In genomic region chr11:57809017-57809731, GRCm38 (mm10) we compare ENCODE assay signal across 37 mouse cellular contexts. TPM values are rescaled to one million over a fixed set of nuclear protein-coding genes. Genes with fewer than 3 reads are reported as not detected.
DNase-seq lines count a peak whose midpoint lies in the region; ATAC-seq and TF ChIP-seq lines count a peak whose summit lies in the region.
"Had no signal": no experiment of that assay in that cellular context is flagged by ENCODE, and none has a peak within 500 bp of the region (broad histone marks: within the 10 kb centered on the region; RNA-seq: fewer than 3 reads in every experiment).

No protein-coding gene starts in this region.

- WGBS in heart, embryonic 13.5 days, result 93% methylated on average over 17 of the region's 17 CpGs
- 86% methylated on average over 17 of the region's 17 CpGs for WGBS in lung, embryonic 14.5 days
- WGBS in intestine, postnatal 0 days, result 75% methylated on average over 17 of the region's 17 CpGs

- H3K36me3 ChIP-seq in heart, embryonic 13.5 days, result peaks cover 67% of the 10 kb centered on the region
- peaks cover 49% of the 10 kb centered on the region for H3K36me3 ChIP-seq in lung, embryonic 14.5 days (ENCODE audit: insufficient read depth)
- H3K36me3 ChIP-seq in intestine, postnatal 0 days (ENCODE audit: control insufficient read depth, insufficient read depth), result peaks cover 34% of the 10 kb centered on the region

- TF ChIP-seq CTCF in lung, embryonic 14.5 days (IDR thresholded peaks at IDR 0.05; ENCODE audit: low read depth), result no peak
- no peak for TF ChIP-seq CTCF in intestine, postnatal 0 days (IDR thresholded peaks at IDR 0.05; ENCODE audit: low read depth)
- TF ChIP-seq CTCF in layer of hippocampus, adult 2 months (conservative IDR thresholded peaks at IDR 0.05), result no peak

- no peak overlapping the region for H3K4me3 ChIP-seq in heart, embryonic 13.5 days
- H3K4me3 ChIP-seq in lung, embryonic 14.5 days (ENCODE audit: low read depth, low read length), result no peak overlapping the region
- H3K4me3 ChIP-seq in intestine, postnatal 0 days (ENCODE audit: low read depth, low read length), result no peak overlapping the region
- H3K4me3 ChIP-seq in layer of hippocampus, adult 2 months, result no peak overlapping the region
- H3K4me3 ChIP-seq: erythroblast, embryonic 14.5 days; limb, embryonic 12.5 days; neural tube, embryonic 15.5 days had no signal

- peak; percentile 23; the same call in 1 of the 2 replicates for ATAC-seq in heart, embryonic 13.5 days (ENCODE audit: extremely low read depth, insufficient number of reproducible peaks, low FRiP score, low TSS enrichment)
- ATAC-seq in lung, embryonic 14.5 days (ENCODE audit: insufficient read depth), result no peak
- peak; percentile 68 for ATAC-seq in intestine, postnatal 0 days
- ATAC-seq: forebrain, postnatal 0 days; liver, postnatal 0 days; lung, postnatal 0 days had no signal

- H3K9ac ChIP-seq in heart, embryonic 13.5 days, result no peak overlapping the region
- no peak overlapping the region for H3K9ac ChIP-seq in lung, embryonic 14.5 days
- no peak overlapping the region for H3K9ac ChIP-seq in intestine, postnatal 0 days (ENCODE audit: low read depth, low read length)
- H3K9ac ChIP-seq: forebrain, postnatal 0 days; hindbrain, embryonic 14.5 days; limb, embryonic 12.5 days; liver, postnatal 0 days; neural tube, embryonic 15.5 days had no signal

- H3K27me3 ChIP-seq in heart, embryonic 13.5 days (replicated peaks), result no peaks in the 10 kb centered on the region
- no peaks in the 10 kb centered on the region for H3K27me3 ChIP-seq in lung, embryonic 14.5 days (ENCODE audit: insufficient read depth, low read length)
- no peaks in the 10 kb centered on the region for H3K27me3 ChIP-seq in intestine, postnatal 0 days (replicated peaks; ENCODE audit: control insufficient read depth, insufficient read depth, low read length)
- H3K27me3 ChIP-seq: neural tube, embryonic 15.5 days had no signal

- no peak overlapping the region for H3K27ac ChIP-seq in heart, embryonic 13.5 days (replicated peaks)
- H3K27ac ChIP-seq in lung, embryonic 14.5 days (ENCODE audit: low read depth), result no peak overlapping the region
- peak overlapping the region; percentile 60 for H3K27ac ChIP-seq in intestine, postnatal 0 days (ENCODE audit: low read depth, low read length)
- H3K27ac ChIP-seq in layer of hippocampus, adult 2 months, result no peak overlapping the region
- H3K27ac ChIP-seq: hindbrain, embryonic 14.5 days; limb, embryonic 12.5 days; macrophage; neural tube, embryonic 15.5 days had no signal

- no peak for DNase-seq in heart, postnatal 25 days (ENCODE audit: low spot score)
- peak; percentile 52 for DNase-seq in lung, embryonic 14.5 days
- DNase-seq in lung, postnatal 14 days, result no peak
- DNase-seq in layer of hippocampus, adult 2 months (ENCODE audit: low spot score in 2 of 2), result no peak
- no peak for DNase-seq in gastrocnemius, adult 18-20 months (ENCODE audit: low spot score)
- DNase-seq: adrenal gland, postnatal 25 days; cerebellum, adult 18-20 months; forebrain, postnatal 0 days; gastrocnemius, postnatal 14 days; kidney, adult 9 months; kidney, postnatal 4 days; layer of hippocampus, adult 9-11 months; liver, postnatal 0 days; midbrain, embryonic 14.5 days; retina, postnatal 1 day; right cerebral cortex, postnatal 14 days; spleen, adult 18-20 months; thymus, adult 2 months; thymus, postnatal 4 days had no signal

- H3K9me3 ChIP-seq in heart, embryonic 13.5 days, result no peaks in the 10 kb centered on the region
- H3K9me3 ChIP-seq in lung, embryonic 14.5 days (ENCODE audit: low read depth, low read length), result no peaks in the 10 kb centered on the region
- no peaks in the 10 kb centered on the region for H3K9me3 ChIP-seq in intestine, postnatal 0 days (ENCODE audit: control insufficient read depth)
- H3K9me3 ChIP-seq: G1E; limb, embryonic 12.5 days; neural tube, embryonic 15.5 days had no signal

- H3K4me1 ChIP-seq in heart, embryonic 13.5 days, result peaks cover 18% of the 10 kb centered on the region
- H3K4me1 ChIP-seq in lung, embryonic 14.5 days (ENCODE audit: insufficient read depth), result no peaks in the 10 kb centered on the region
- H3K4me1 ChIP-seq in intestine, postnatal 0 days (replicated peaks; ENCODE audit: control insufficient read depth, insufficient read depth, low read length), result no peaks in the 10 kb centered on the region; the same call in 1 of the 2 replicates
- H3K4me1 ChIP-seq: neural tube, embryonic 15.5 days had no signal

- intact Hi-C loops in heart, postnatal 25 days (cut with DNase I), result no loop called here

- H3K4me2 ChIP-seq in heart, embryonic 13.5 days, result no peak overlapping the region
- H3K4me2 ChIP-seq in lung, embryonic 14.5 days, result no peak overlapping the region
- peak overlapping the region; percentile 30 for H3K4me2 ChIP-seq in intestine, postnatal 0 days (replicated peaks; ENCODE audit: low read depth)
- H3K4me2 ChIP-seq: heart, embryonic 11.5 days; hindbrain, embryonic 14.5 days; limb, embryonic 12.5 days; liver, embryonic 11.5 days; neural tube, embryonic 15.5 days had no signal

RNA-seq across cellular contexts. Expression of gene Sap30l, which starts 7.7 kb away (rescaled TPM):
- 6.9 and 7.1 TPM in 2 replicates for polyA plus RNA-seq in heart, embryonic 13.5 days (2015; fragmentation: Nextera tagmentation; extraction: Ambion mirVana)
- total RNA-seq in heart, postnatal 25 days (2021), result 10 to 100 TPM; 37.2 to 40.7 TPM
- 15.9 and 16.7 TPM in 2 replicates for polyA plus RNA-seq in lung, embryonic 14.5 days (2014; fragmentation: Nextera tagmentation; extraction: Ambion mirVana)
- 19.3 and 21.2 TPM in 2 replicates for polyA plus RNA-seq in intestine, postnatal 0 days (2015; fragmentation: Nextera tagmentation; extraction: Ambion mirVana)
- 10 to 100 TPM; 50.6 to 54.6 TPM for total RNA-seq in layer of hippocampus, adult 2 months (2021)
- 10 to 100 TPM; 49.7 to 54.2 TPM for total RNA-seq in gastrocnemius, adult 18-20 months (2021)

RNA-seq across cellular contexts. Expression of gene Hand1, which starts 23.4 kb away (rescaled TPM):
- polyA plus RNA-seq in heart, embryonic 13.5 days (2015; fragmentation: Nextera tagmentation; extraction: Ambion mirVana), result 19.7 and 24.3 TPM in 2 replicates
- not detected for total RNA-seq in heart, postnatal 25 days (2021)
- not detected in 2 replicates for polyA plus RNA-seq in lung, embryonic 14.5 days (2014; fragmentation: Nextera tagmentation; extraction: Ambion mirVana)
- 17.4 and 20.7 TPM in 2 replicates for polyA plus RNA-seq in intestine, postnatal 0 days (2015; fragmentation: Nextera tagmentation; extraction: Ambion mirVana)
- total RNA-seq in layer of hippocampus, adult 2 months (2021), result not detected
- total RNA-seq in gastrocnemius, adult 18-20 months (2021), result not detected
- total RNA-seq: common myeloid progenitor, adult 5-6 weeks; forebrain, postnatal 0 days; G1E; gastrocnemius, postnatal 14 days; granulocyte monocyte progenitor cell, adult 5-6 weeks; hematopoietic stem cell, adult 5-6 weeks; left cerebral cortex, adult 18-20 months; left cerebral cortex, postnatal 25 days; megakaryocyte-erythroid progenitor cell, adult 5-6 weeks had no signal
- polyA plus RNA-seq: erythroblast, embryonic 14.5 days; forebrain, embryonic 11.5 days; forebrain, postnatal 0 days; G1E; hindbrain, embryonic 14.5 days; lung, postnatal 0 days; macrophage; midbrain, embryonic 14.5 days; neural tube, embryonic 15.5 days had no signal
